Mouse (Mus musculus) stomach, postnatal 0 days (tissue): Measurements from ENCODE around the gene AY358078.
A peak's percentile ranks its signal among the peaks of the same experiment; 100 is the strongest.
"Not testable (repeated sequence)": the region's sequence is repeated elsewhere in the genome, so short reads cannot be mapped to it uniquely, and the experiment has no call there.

Experiments
- CTCF ChIP-seq: IDR thresholded peaks from 2 replicates; pipeline ENCODE4 v1.5.1; 2016; ENCODE audit warnings: antibody characterized with exemption, low read depth, mild to moderate bottlenecking, moderate library complexity
- EP300 ChIP-seq: optimal IDR thresholded peaks from 2 replicates; pipeline ENCODE3; 2016; ENCODE audit warnings: antibody characterized with exemption

DNA sequence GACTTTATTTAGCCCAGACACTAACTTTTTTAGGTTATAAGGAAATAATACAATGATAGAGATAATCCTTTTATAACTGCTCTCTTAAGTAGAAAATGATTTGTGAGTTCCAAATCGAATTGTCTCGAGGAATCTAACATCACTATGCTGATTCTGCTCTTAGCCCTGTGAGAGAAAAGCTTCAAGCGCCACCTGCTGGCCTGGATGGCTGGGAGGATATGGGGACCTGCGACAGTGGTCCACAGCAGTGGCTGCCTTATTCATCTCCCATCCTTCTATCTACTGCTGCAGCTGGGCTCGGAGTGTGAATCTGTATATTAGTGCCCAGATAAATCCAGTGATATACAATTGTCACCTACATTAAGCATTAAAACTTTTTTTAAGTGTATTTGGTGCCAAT lies 28.0 kb downstream of the AY358078 start:
- peak; percentile 70 for TF ChIP-seq CTCF
- TF ChIP-seq EP300 = not testable (repeated sequence)
